In genomic region chr9:29782697-29783096, GRCm38 (mm10) we compare ENCODE assay signal across 26 mouse cellular contexts.
"Had no signal": no experiment of that assay in that cellular context is flagged by ENCODE, and none has a peak within 500 bp of the region (broad histone marks: within the 10 kb centered on the region; RNA-seq: fewer than 3 reads in every experiment).

No protein-coding gene starts in this region.

- H3K4me3 ChIP-seq: heart, embryonic 13.5 days; heart, embryonic 15.5 days; hindbrain, embryonic 10.5 days; hindbrain, embryonic 12.5 days; kidney, embryonic 15.5 days; limb, embryonic 13.5 days; limb, embryonic 15.5 days; liver, embryonic 12.5 days had no signal

- DNase-seq: gastrocnemius, postnatal 14 days; heart, adult 18-20 months; heart, postnatal 14 days; heart, postnatal 36 days; kidney, adult 11 months; kidney, adult 2 months; kidney, adult 9 months; kidney, postnatal 14 days; kidney, postnatal 36 days; layer of hippocampus, adult 9-11 months; layer of hippocampus, postnatal 36 days; left cerebral cortex, postnatal 4 days had no signal

- H3K27ac ChIP-seq: heart, embryonic 13.5 days; heart, embryonic 15.5 days; hindbrain, embryonic 10.5 days; hindbrain, embryonic 12.5 days; hindbrain, embryonic 14.5 days; kidney, embryonic 15.5 days; kidney, postnatal 0 days; limb, embryonic 13.5 days; limb, embryonic 15.5 days; liver, embryonic 12.5 days; liver, embryonic 14.5 days had no signal

- H3K9ac ChIP-seq: heart, embryonic 13.5 days; heart, embryonic 15.5 days; hindbrain, embryonic 12.5 days; hindbrain, embryonic 14.5 days; kidney, embryonic 15.5 days; limb, embryonic 13.5 days; limb, embryonic 15.5 days; liver, embryonic 12.5 days; liver, embryonic 14.5 days had no signal

- H3K27me3 ChIP-seq: heart, embryonic 13.5 days; heart, embryonic 15.5 days; hindbrain, embryonic 12.5 days; kidney, embryonic 15.5 days; limb, embryonic 13.5 days; limb, embryonic 15.5 days; liver, embryonic 12.5 days had no signal

- H3K4me1 ChIP-seq: heart, embryonic 15.5 days; hindbrain, embryonic 10.5 days; kidney, embryonic 15.5 days; limb, embryonic 13.5 days; limb, embryonic 15.5 days; liver, embryonic 12.5 days had no signal

- ATAC-seq: hindbrain, embryonic 16.5 days; intestine, embryonic 16.5 days; liver, embryonic 12.5 days had no signal

- H3K36me3 ChIP-seq: heart, embryonic 13.5 days; heart, embryonic 15.5 days; hindbrain, embryonic 10.5 days; hindbrain, embryonic 12.5 days; kidney, embryonic 15.5 days; limb, embryonic 13.5 days; limb, embryonic 15.5 days; liver, embryonic 12.5 days had no signal

- H3K9me3 ChIP-seq: heart, embryonic 13.5 days; heart, embryonic 15.5 days; hindbrain, embryonic 10.5 days; hindbrain, embryonic 12.5 days; kidney, embryonic 15.5 days; limb, embryonic 13.5 days; limb, embryonic 15.5 days; liver, embryonic 12.5 days had no signal

- H3K4me2 ChIP-seq: heart, embryonic 11.5 days; heart, embryonic 13.5 days; heart, embryonic 15.5 days; hindbrain, embryonic 12.5 days; hindbrain, embryonic 14.5 days; kidney, embryonic 15.5 days; limb, embryonic 13.5 days; limb, embryonic 15.5 days; liver, embryonic 12.5 days had no signal
